Mouse (Mus musculus): ENCODE measurements at regions not wholly inside any gene's neighbourhood (a gene's known extent, or its start where the extent isn't known, plus 50 kb on each side); places are given as distances from the start of the nearest gene placed in this dataset.

GRCm38 (mm10) chr9:25374161-25374560 is 107.2 kb upstream of the Eepd1 start:
- no peak for DNase-seq

DNA sequence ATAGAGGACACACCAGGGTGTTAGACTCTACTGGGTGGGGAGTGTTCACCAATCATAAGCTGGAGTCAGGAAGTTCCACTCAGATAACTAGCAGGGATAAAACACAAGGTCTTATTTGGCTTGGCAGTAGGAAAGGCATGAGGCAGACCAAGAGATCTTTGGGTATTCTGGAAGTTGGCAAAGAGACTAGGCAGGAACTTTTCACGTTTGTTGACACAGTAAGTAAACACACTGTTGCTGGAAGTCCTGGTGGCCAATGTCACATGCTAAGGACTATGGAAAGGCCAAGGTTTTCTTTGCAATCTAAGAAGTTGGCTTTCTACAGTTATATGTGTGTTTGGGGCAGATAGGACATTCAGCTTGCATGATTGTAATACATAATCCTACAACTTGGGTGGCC is 105.1 kb upstream of the Eepd1 start:
- DNase-seq: no peak

- no peak for DNase-seq
Measured at GRCm38 (mm10) chr9:25377771-25378747, 103.3 kb upstream of the Eepd1 start.

GRCm38 (mm10) chr9:25385333-25385732 is 96.0 kb upstream of the Eepd1 start:
- DNase-seq: no peak

DNA sequence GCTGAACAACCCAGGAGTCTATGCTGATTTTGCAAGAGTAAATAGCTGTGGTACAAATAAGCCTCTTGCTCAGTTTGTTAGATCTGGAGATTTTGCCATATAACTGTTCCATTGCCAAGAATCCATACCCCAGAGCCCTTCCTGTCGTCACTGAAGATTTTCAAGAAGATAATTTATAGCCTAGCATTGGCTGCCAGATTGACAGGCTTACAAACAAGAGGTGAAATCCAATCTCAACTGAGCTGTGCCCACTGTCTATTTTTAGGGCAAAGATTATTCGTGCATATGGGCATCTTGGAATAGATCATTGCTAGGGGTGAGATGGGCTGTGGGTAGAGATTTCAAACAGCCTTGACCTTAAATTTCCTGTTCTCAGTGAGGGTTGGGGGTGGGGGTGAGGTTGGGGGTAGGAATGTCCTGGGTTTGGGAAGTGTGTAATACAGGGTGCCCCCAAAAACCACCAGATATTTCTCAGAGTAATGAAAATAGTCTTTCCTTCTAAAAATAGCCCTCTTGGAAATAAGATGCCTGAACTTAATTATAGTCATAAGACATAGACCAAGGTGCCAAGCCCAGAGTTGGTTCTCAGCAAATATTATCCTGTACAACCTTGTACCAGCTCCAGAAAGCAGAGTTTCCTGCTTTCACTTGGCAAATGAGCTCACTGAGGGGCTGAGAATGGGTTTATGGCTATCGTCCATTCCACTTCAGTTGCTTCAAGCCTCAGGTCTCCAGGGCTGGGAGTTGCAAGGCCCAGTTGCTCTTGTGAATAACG is 93.3 kb upstream of the Eepd1 start:
- no peak for DNase-seq

GRCm38 (mm10) chr9:25389351-25389750 is 92.0 kb upstream of the Eepd1 start:
- DNase-seq: no peak

GRCm38 (mm10) chr9:25400647-25401335 is 80.6 kb upstream of the Eepd1 start:
- peak; percentile 36 for DNase-seq

- DNase-seq: no peak
Measured at GRCm38 (mm10) chr9:25405848-25406247, 75.5 kb upstream of the Eepd1 start.

GRCm38 (mm10) chr9:25408518-25408917 is 72.8 kb upstream of the Eepd1 start:
- no peak for DNase-seq

DNA sequence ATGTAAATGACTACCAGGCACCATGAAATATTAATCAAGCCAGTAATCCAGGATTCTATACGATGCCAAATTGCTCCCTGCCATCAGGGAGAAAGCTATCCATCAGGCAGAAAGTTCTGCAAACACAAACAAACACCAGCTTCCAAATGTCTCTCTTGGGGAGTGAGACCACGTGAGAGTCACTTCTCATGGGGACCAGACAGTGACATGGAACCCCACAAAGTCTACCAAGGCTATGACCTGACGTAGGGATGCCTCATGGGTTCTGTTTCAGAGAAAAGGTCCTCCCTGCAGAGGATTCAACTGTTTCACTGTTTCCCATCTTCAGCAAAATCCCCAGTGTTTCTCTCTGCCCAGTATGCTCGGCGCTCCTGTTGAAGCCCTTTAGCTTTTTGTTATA is 71.6 kb upstream of the Eepd1 start:
- DNase-seq: no peak

DNA sequence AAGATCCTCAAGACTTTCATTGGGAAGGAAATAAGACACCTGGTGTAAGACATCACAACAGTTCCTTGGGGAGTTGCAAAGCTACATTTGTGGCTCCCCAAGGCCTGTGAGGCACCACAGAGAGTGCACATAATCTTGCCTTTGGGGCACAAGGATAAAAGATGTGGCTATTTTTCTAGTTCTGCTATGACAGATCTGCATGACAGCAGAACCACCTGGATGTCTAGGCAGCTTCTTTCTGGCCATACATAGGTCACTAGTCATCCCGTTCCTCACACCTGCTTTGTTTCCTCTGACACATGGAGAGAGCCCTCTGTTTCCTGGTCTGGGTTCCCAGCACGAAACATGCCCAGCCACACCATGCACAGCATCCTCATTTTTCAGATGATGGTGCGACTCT is 67.5 kb upstream of the Eepd1 start:
- no peak for DNase-seq

GRCm38 (mm10) chr9:25414315-25414714 is 67.0 kb upstream of the Eepd1 start:
- no peak for DNase-seq

DNA sequence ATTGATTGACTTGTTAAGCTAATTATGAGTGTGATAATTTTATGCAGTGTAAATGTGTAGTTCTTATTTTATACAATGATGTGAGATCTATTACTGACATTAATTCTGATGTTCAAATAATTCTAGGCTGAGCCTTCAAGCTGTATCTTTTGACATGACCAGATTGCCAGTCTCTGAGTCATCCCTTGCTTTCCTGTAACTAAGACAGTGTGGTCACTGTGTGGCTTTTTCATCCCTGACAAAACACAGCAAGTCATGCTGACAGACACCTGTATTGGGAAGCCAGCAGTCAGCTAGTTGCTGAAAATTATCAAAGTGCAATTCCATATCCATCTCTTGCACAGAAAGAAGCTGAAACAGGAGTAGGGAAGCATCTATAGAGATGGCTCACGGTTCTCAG is 54.4 kb upstream of the Eepd1 start:
- DNase-seq: no peak

- no peak for DNase-seq
Measured at GRCm38 (mm10) chr9:25429450-25430213, 51.7 kb upstream of the Eepd1 start.

Data from kidney, postnatal 14 days (tissue).